Mouse (Mus musculus): ENCODE measurements around the gene Klhl30. TPM values are rescaled to one million over a fixed set of nuclear protein-coding genes. Genes with fewer than 3 reads are reported as not detected.

Klhl30 gene
- total RNA-seq, 2 experiments from 2014 or later = 0.11 TPM; not detected in 1

Other genes with a start within 250 kb of the Klhl30 start
- not detected for gene Rbm44, start 205.9 kb upstream of the Klhl30 start, total RNA-seq (2021)
- gene Ramp1, start 171.2 kb upstream of the Klhl30 start, total RNA-seq (2021) = 10 to 100 TPM; 48.3 to 48.8 TPM
- 10 to 100 TPM; 52.5 to 58.4 TPM for gene Ube2f, start 100.7 kb upstream of the Klhl30 start, total RNA-seq (2021)
- gene Scly, start 52.7 kb upstream of the Klhl30 start, total RNA-seq (2021) = 10 to 100 TPM; 10.5 to 12.7 TPM
- under 1 TPM; 0.13 to 0.15 TPM for gene Espnl, start 28.9 kb upstream of the Klhl30 start, total RNA-seq (2021)
- gene Erfe, start 15.4 kb downstream of the Klhl30 start, total RNA-seq (2021) = under 1 TPM; 0.15 to 0.34 TPM
- gene Ilkap, start 47.8 kb downstream of the Klhl30 start, total RNA-seq (2021) = 10 to 100 TPM; 49.9 to 56.0 TPM
- gene Hes6, start 63.0 kb downstream of the Klhl30 start, total RNA-seq (2021) = 10 to 100 TPM; 16.5 to 21.0 TPM
- 10 to 100 TPM; 18.8 to 26.1 TPM for gene Per2, start 108.3 kb downstream of the Klhl30 start, total RNA-seq (2021)
- 10 to 100 TPM; 14.9 to 16.3 TPM for gene Traf3ip1, start 143.6 kb downstream of the Klhl30 start, total RNA-seq (2021)
- 10 to 100 TPM; 43.8 to 45.9 TPM for gene Asb1, start 189.5 kb downstream of the Klhl30 start, total RNA-seq (2021)

All from left cerebral cortex, postnatal 14 days (tissue).